Mouse (Mus musculus) megakaryocyte progenitor cell, adult 5-6 weeks (primary cell): ENCODE results near the gene Ccr1. TPM values are rescaled to one million over a fixed set of nuclear protein-coding genes. Genes with fewer than 3 reads are reported as not detected.

ENCODE experiments used
- ATAC-seq: replicated peaks from 2 replicates; pipeline ENCODE4 v1.8.0; 2016; ENCODE audit warnings: mild to moderate bottlenecking, moderate TSS enrichment, inconsistent platforms; ENCODE audit not compliant: poor library complexity
- total RNA-seq, 2 experiments: library from RNA; stranded (forward) in 1 of 2; stranded (reverse) in 1 of 2; fragments of 157-497, 149-512 nt in 1 of 2; fragments of 200-1000 nt in 1 of 2; gene quantifications; 2 replicates each; pipeline versions ENCODE4 v1.2.3 to v1.2.4; 2015 to 2017

Gene Ccr1
- total RNA-seq, 2 experiments from 2014 or later = 3.6 to 5.1 TPM

DNA sequence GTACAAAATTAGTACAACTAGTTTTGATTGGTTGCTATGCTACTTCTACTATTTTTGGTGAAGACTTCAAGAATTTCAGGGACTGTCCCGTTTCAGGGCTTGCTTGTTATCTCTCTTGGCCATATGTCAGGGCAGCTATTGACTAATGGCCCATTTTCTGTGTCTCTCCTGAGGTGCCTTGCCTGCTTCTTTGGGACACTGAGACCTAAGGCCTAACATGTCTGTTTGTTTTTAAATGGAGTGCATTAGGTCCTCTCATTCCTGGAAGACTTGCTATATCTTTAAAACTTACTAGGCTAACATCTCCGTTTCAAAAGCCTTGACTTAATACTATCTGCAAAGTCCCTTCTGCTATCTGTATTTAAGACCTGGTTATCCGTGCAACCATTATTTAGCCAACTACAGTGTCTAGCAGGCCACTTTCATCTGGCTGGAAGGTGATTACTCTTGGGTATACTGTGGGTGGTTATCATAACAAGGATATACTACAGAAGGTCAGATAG lies 10.5 kb downstream of the Ccr1 start:
- ATAC-seq = peak; percentile 90

DNA sequence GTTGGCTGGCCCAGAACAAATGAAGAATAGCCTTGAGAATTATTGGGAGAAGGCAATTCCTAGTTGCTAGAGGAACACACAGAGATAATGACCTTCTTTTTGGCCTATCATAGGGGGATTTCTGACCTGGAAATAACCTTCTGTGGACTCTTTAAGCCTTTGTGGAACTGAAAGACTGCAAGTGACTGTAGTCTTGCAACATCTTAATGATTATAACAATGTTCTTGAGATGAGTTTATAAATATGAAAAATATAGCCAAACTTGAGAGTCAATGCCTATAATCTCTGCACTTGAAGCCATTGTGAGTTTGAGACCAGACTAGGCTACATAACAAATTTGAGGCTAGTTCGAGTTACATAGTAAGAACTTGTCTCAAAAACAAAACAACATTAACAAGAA lies 11.6 kb downstream of the Ccr1 start:
- no peak for ATAC-seq

DNA sequence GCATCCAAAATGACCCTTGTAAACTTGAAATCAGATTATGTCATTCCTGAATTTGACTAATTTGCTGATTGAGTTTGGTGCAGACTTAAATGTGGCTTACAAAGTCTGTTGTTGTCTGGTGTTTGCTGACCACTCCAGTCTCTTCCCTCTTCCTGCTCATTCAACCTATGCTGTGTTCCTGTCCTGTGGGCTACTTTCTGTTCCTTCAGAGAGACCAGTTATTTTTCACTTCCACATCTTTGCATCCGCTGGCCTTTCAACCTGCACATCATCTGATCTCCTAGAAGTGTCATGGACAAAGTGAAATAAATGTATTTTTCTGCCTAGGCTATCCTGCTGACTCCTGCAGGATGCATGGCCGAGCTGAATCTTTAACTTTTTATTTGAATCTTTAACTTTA lies 14.9 kb downstream of the Ccr1 start:
- 0 out of 2 replicates have a peak, but pooled peaks have one; percentile 14 for ATAC-seq

DNA sequence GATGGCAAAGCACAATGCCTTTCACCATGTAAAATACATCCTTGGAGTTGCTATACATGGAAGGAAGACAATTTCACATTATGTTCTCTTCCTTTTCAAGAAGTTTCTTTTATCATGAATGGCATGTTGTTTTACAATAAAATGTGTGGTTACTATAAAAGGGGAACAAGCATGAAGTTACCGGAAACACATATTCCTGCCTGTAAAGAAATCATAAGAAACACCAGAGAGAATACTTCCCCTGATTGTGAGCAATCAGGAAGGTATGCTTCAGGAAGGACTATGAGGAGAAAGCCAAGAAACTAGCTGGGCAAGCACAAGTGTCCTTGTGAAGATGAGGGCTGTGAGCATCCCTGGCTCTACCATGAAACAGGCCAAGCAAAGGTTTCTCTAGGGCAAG lies 17.3 kb downstream of the Ccr1 start:
- ATAC-seq = peak; percentile 74

DNA sequence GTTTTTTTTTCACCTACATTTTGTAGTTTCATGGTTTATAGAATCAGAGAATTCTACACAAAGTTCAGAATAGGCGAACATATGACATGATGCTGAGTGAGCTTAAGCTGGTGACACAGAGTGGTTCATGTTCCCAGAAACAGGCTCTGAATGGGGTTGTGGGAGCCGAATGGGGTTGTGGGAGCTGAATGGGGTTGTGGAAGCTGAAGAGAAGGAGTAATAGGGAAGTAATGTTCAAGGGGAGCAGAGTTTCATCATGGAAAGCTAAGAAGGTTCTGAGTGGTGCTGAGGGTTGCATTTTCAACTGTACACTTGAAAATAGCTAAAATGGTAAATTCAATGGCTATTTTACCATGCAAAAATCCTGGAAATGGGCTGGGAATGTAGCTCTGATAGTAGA lies 19.1 kb downstream of the Ccr1 start:
- ATAC-seq = peak; percentile 55

DNA sequence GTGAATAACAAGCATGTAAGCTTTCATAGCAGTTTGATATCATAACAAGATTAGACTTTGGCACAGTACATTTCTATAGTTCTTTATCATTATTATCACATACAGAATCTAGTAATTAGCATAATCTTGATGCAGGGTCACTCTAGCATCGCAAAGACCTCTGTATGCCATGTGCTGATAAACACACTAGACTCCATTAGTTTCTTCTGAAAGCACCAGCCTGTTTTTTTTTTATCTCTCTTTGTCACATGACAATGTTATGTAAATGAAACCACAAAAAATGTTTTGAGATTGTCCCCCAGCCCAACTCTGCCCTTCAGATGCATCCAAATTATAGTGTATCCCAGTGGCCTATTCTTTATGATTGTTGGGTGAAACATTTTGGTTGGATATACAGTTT lies 20.7 kb downstream of the Ccr1 start:
- no peak; the same call in 1 of the 2 replicates for ATAC-seq

DNA sequence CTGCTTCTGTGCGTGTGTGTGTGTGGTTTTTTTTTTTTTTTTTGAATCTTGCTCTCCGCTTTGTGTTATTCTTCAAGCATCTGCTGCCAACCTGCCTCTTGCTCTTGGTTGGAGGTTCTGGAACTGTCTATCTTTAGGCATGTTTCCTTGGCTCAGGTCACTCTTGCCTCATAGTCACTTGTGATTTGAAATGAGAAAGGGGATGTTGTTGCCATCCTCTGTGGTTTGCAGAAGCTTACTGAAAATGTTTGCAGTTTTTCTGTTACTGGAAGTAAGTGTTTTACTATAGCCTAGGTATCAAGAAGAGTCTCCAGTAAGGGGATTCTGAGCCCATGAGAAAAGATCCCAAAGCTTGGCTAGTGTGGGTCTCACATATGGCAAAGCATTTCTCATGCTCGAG lies 26.5 kb downstream of the Ccr1 start:
- ATAC-seq = peak; percentile 53

DNA sequence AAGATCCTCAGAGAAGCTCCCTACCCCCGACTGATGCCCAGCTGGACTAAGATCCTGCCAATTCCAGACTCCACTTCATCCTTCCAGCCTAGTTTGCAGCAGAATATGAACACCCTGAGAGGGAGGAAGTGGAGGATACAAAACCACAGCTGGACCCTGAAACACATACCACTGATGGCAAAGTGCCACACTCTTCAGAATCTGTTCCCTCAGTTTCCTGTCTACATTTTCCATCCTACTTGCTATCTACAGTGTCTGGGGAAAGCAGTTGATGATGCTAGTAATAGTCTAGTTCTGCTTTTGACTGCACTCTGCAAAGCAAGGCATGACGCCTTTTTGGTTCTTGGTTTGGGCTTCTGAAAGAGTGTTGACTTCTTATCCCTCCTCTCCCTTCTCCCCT lies 27.2 kb downstream of the Ccr1 start:
- peak; percentile 68 for ATAC-seq

DNA sequence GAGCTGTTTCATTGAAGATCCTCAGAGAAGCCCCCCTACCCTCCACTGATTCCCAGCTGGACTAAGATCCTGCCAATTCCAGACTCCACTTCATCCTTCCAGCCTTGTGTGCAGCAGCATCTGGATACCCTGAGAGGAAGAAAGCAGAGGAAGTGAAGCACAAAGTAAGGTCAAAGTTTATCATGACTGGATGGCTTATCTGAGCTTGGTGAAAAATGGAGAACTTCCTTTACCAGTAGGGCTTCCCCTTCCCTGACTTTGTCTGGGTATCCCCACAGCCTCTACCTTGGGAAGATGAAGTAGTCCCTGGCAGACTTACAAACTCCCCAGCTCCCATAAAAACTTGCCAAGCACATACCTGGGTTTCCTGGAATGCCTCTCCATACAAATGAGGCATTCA lies 27.9 kb downstream of the Ccr1 start:
- no peak for ATAC-seq

DNA sequence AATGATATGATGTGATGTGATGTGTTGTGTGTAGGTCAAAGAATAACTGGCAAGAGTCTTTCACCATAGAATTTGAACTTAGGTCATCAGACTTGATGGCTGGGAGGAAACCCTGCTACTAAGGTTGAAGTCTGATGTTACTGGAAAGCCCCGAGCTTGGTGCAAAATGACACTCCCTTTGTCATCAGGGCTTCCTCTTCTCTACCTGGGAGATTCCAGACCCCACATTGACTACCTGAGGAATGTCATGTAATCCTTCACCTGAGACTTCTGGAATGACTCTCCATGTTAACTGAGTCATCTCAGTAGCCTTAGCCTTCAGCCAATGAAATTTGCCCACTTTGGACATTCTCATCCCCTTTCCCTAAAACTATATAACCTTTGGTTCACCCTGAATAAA lies 28.3 kb downstream of the Ccr1 start:
- no peak for ATAC-seq

DNA sequence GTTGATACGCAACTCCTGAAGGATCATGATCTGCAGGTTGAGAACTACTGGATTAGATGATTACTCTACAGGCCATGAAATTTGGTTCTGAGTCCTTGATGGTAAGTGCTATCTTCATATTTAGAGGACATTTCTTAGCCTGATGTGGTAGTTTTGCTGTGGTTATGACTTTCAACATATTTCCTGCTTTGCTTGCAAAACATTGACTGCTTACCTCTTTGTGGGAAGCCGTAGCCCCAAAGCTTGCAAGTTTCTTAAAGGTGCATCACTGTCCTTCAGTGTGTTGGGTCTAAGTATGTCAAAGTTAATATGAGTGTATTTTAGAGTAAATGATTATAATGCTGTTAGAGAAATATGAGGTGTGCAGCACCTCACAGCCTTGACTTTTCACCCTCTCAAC lies 30.5 kb downstream of the Ccr1 start:
- ATAC-seq = peak; percentile 45

DNA sequence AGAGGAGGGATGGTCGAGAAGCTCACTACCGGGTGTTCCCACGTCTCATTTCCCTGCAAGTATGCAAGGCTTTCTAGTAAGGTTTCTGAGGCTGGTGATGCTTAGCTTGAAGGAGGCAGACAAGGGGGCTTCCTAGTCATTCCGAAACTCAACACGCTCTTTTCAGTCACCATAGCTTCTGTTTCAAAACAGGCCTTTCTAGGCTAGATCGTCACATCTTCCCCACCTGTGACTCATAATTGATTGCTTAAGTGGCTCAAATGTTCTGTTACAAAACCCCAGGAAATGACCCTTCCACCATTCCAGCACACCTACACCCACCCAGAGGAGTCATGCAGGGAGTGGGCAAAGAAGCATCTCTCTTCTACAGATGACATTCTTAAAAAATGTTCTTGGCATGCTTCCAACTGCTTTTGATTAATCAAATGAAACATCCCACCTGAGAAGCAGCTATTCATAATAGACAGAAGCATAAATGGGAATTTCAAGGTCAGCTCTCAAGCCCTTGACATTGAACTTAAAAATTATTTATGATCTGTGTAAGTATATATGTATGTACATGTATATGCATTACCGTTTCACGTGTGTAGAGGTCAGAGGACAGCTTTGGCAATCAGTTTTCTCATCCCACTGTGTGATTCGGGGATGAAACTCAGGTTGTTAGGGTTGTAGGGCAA lies 31.8 kb downstream of the Ccr1 start:
- ATAC-seq = peak; percentile 45

DNA sequence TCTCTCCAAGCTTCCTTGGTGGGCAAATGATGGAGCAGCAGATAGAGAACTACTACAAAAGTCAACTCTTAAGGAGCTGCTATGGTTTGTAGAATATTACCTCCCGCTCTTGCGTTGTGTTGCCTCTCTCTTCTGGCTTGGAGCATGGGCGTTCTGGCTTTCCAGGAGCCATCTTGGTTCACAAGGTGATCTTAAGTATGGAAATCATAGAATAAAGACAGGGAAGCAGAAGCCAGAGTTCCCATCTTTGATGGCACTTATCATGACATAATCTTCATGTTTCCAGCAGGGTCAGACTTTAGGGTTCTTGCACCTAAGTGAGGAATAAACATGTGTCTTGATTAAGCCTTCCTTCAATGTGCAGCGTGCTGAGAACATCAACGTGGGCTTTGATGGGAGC lies 32.7 kb downstream of the Ccr1 start:
- no peak for ATAC-seq

DNA sequence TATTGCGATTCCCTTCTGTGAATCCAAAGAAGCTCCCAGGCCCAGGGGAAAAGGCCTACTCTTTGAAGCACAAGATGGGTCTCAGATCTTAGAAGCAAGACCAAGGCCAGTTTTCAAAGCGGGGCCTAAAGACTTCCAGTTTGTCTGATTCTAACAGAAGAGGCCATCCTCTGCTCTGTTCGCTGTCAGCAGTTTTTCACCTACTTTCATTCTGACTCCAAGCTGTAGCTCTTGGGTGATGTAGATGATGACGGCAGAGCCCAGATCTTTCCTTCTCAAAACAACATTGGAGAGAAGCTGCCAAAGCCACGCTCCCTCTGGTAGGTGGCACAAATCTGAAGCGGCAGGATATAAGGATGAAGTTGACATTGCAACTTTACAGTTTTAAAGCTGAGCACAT lies 33.1 kb downstream of the Ccr1 start:
- no peak for ATAC-seq

DNA sequence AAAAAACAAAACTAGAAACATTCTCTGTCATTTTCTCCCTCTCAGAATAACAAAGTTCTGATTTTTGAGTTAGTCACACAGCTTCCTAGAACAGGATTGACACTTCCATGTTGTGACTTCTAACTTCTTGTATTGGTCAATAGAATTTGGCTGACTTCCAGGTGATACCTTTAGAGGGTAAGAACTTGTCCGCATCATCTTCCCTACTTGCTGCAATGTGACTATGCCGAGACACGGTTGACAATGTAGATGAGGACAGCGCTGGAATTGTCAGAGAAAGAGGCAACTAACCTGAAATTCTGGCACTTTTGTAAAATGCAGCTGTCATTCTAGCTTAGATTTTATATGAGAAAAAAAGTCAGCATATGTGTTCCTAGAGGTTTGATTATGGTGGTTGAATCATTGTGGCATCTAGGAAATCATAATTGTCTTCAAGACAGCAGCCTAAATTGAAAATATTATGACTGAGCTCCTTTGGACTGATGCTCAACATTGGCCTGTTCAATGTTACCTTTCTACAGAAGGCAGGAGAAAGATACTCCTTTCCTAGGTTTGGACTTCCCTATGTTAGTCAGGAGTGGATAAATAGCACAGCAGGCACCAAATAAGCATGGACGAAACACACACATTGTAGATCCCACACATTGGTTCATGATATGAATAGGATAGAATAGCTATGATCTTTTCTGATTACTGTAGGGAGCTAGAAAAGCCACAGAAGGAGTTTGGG lies 34.6 kb downstream of the Ccr1 start:
- ATAC-seq = no peak

DNA sequence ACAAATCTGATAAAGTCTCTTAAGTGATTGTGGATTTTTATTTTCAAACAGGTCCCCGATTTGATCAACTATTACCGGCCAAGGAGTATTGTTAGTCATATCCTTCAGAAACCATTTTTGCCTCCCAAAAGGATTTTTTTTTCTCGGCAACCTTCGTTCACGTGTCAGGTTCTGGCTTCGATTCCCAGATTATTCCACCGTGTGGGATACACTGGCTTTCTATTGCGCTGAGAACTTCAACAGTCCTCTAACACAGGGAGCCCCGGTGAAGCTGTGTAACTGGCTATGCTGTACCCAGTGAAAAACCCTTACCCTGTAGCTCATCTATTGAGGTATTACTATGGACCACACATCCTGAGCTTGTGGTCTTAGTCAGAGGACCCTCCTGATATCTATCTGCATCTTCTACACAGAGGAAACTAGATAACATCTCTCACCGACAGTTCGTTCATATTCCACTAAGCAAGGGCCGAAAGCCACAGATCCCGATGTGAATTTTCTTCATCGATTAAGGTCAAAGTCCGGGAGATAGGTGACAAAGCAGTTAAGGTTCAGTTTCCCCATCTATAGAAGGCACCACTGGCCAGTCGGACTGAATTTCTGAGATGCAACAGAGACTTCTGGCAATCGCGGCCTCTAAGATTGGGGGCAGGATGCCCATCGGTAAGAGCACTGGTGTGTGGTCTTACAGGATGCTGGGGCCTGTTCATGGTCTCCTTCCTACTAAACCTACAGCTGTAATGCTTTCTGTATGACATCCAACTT lies 35.4 kb downstream of the Ccr1 start:
- no peak for ATAC-seq

DNA sequence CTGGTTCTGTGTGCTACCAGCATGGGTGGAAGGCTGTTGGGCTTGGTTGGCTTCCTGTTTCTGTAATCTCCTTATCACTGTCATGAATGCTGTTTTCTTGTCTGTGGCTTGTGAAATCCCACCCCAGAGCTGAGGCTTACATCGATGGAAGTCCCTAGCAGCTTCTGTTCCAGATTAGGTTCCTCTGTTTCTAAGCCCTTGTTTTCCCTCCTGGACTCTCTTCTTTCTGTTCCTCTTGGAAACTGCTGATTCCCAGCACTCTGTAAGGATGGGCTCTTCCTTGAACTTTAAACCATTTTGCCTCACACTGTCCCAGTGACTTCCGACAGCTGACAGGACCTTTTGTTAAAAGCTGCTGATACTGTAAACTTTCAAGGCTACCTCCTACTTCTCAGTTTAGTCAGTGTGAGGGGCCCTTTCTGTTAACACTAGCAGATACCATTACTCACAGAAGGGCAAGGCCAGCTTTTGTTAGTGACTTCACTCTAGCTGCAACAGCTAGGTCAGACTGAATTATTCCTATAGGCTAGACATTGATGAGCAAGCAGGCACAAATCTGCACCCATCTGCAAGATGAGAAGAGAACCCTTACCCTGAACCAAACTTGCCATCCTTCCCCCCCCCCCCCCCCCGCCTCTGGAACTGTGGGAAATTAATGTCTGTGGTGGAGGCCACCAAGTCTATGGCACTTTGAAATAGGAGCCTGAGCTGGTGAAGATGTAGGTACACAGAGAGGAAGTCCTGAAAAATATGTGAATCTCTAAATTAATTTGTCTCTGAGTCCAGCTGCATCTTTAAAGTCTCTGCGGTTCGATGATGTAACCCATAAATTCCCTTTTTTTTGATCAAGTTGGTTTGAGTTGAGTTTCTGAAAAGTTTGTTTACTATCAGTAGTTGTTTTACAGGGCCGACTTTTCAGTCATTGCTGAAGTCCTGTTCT lies 36.5 kb downstream of the Ccr1 start:
- ATAC-seq = peak; percentile 52

DNA sequence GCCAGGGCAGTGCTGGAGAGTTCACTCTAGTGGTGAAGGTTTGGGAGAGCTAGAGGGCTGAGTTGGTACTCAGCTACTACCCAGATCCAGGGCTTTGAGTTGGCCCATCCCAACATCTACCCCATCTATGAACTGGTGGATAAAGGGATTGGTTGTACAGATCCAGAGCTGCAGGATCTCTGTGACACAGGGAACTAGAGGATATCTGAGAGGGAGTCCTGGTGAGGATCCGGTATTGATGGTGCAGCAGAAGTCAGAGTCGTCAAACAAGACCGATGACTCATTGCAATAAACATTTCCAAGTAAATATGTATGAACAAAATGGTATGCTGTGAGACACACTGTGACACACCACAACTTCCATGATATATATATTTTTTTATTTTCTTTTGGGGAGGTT lies 37.6 kb downstream of the Ccr1 start:
- ATAC-seq = no peak

DNA sequence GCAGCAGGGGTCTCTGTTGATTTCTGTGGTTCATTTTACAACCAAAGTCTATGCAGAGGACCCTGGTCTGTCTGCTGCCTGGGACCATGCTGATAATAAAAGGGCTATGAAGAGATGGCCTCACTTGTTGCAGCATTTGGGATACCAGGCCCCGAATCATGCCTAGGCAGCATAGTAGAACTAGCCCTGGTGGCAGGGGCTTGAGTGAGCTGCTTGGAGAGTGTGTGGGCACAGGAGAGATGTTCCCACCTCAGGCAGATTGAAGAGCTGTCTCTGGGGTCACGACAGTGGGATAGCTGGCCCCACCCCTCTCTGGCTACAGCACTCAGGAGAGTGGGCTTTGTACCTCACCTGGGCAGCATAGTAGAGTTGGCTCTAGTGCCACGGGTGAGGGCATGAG lies 38.0 kb downstream of the Ccr1 start:
- ATAC-seq = no peak

DNA sequence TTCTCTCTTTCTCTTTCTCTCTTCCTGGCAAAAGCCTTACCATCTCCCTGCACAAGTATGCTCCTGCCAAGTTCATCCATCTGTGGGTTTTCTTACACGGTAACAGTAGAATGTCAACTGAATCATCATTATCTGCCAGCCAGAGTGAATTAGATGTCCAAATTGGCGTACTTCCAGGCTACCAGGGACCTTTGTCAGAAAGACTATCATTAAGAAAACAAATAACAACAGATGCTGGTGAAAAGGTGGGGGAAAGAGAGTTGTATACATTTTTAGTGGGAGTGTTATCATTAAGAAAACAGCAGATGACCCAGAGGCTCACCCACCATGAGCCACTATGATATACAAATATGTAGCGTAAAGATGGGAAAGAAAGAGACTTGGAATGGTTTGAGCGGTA lies 38.6 kb downstream of the Ccr1 start:
- no peak for ATAC-seq
